Mouse (Mus musculus): ENCODE data around the gene Ptms.
"Not testable (repeated sequence)": the region's sequence is repeated elsewhere in the genome, so short reads cannot be mapped to it uniquely, and the experiment has no call there.

Ptms gene

GRCm38 (mm10) chr6:124904161-124904981 lies 15.5 kb downstream of the Ptms start:
- DNase-seq: peak; percentile 41 to 53

- DNase-seq: peak; percentile 98 to 99
Observed at GRCm38 (mm10) chr6:124903580-124904151, 16.2 kb downstream of the Ptms start.

- DNase-seq: no peak
Observed at GRCm38 (mm10) chr6:124901851-124902250, 18.1 kb downstream of the Ptms start.

DNA sequence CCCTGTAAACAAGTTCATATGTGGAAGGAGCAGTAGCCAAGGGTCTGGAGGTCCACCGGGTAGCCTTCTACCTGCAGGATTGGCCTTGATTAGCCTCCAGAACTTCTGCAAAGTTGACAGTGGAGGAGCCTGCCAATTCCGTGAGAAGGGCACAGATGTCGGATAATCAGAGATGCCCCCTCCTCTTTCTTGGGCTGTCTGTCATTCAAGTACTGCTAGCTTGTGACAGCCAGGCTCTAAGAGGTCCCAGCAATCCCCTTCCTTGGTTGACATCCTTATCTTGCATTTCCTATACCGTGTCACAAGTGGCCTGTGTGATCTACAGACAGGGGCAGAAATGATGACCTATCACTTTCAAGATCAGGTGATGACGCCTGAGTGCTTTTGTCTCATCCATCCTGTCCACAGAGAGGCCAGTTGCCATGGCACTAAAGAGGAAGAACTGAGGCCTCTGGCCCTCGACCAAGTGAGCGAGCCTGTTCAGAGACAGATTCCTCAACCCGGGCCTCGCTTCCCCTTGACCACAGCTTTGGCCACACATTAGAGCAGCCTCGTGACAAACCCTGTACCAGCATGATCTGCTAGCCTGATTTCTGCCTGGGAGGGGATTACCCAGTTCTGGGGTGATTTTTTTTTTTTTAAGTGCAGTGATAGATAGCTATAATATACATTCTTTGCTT lies 19.0 kb downstream of the Ptms start:
- DNase-seq: no peak

DNA sequence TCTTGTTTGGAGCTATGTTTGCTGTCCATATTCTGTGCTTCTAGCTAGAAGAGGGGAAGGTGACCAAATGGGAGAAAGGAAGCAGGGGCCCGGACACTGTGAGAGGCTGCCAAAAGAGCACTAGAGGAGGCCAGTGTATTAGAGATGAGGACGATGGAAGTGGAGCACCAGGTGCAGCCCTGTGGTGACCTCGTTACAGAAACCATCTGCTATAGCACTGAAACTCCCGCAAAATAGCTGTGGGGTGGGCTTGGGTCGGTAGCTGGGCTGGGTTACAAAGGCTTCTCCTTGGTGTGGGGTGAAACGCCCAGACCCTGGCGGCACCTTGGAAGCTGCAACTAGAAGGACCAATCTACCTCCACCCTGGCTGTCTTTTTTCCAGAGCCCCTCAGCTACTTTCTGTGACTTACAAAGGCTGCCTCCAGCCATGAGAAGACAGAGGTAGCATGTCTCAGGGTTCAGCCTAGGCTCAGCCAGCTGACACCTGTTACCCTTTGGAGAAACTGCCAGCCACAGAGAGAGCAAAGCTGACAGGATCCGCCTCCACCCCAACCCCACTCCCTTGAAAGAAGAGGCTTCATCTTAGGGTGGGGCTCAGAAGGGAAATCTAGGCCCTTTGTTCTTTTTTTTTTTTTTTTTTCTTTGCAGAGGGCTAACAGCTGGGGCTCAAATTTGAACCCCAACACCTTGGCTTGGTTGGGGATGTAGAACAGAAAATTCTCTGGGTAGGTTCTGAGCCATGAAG lies 19.7 kb downstream of the Ptms start:
- no peak for DNase-seq

GRCm38 (mm10) chr6:124898359-124898758 lies 21.5 kb downstream of the Ptms start:
- peak; percentile 53 to 63 for DNase-seq

GRCm38 (mm10) chr6:124894113-124894512 lies 25.8 kb downstream of the Ptms start:
- DNase-seq: not testable (repeated sequence)

DNA sequence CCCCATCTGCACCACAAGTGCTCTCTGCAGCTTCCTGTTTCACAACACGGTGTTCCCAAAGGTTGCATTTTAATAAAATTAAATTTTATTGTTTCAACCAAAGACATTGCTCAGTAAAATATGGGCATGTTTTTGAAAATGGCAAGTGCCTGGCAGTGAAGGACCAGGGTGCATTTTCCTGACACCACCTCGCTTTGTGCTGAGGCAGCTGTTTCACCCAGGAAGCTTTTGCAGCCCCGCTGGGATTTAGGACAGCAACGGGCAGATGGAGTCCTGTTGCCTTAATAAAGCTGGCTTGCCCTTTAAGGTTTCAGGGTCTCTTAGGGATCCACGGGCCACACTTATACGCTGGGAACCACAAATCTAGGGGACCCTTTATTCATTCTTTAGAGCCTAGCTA lies 28.9 kb downstream of the Ptms start:
- DNase-seq: no peak

DNA sequence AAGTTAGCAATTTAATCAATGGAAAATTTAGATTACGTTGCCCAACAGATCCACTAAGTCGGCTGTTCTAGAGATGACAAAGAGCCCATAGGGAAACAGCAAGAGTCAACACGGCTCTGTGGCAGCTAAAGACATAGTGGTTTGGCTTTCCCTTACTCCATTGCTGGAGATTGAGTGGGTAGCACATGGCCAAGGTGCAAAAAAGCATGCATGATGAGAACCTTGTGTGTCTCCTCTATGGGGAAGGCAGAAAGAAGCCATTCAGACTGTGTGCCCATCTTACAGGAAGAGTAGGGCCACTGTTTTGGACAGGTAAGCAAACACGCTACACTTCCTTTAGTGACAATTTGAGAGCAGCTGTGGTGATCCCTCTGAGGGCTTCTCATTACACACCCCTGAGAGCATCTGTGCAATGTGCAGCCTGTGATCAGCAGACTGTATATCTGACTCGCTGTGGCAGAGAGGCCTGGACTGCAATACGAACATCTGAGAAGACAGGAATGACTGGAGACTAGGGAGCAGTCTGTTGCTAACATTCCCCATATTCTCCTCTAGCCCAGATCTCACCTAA lies 31.3 kb downstream of the Ptms start:
- no peak for DNase-seq

DNA sequence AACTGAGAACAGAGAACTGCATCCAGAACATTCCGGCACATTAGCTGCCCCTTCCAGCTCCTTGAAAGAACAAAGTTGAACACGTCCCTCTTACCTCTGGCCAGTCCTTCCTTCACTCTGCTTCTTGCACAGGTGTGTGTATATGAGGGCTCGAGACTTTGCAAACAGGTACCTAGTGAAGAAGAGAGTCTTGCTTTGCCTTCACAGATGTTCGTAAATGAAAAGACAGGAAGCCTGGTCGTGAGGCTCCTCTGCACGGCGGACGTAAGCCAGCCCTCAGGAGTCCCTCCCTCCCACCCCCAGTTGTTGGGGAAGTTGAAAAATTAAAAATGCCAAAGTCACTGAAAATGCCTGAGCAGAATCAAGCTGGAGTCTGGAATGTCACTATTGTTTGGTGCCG lies 31.9 kb downstream of the Ptms start, which contains the start of gene Cd4:
Cd4 (minus strand) TSS at position 236 of the 400 bp plus-strand sequence.
- no peak for DNase-seq

- no peak for DNase-seq
Observed at GRCm38 (mm10) chr6:124885956-124886381, 33.9 kb downstream of the Ptms start.

- no peak for DNase-seq
Observed at GRCm38 (mm10) chr6:124884714-124885500, 35.0 kb downstream of the Ptms start.

- DNase-seq: no peak
Observed at GRCm38 (mm10) chr6:124883351-124883750, 36.6 kb downstream of the Ptms start.

- no peak for DNase-seq
Observed at GRCm38 (mm10) chr6:124881821-124882220, 38.1 kb downstream of the Ptms start.

DNA sequence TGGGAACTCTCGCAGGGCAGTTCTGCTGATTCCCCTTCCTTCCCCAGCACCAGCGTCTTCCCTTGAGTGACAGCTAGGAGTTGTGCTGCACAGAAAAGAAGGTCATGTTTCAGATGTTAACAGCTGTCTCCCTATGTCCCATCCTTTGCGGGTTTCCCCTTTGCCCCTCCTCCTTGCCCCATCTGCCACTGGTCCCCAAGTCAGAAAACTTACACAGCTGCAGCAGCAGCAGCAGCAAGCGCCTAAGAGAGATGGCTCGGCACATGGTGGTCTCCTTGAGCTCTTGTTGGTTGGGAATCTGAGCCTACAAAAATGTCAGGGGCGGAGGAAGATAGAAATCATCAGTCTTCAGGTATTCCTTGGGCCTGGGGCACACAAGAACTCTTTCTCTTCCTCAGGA lies 40.5 kb downstream of the Ptms start:
- no peak for DNase-seq

DNA sequence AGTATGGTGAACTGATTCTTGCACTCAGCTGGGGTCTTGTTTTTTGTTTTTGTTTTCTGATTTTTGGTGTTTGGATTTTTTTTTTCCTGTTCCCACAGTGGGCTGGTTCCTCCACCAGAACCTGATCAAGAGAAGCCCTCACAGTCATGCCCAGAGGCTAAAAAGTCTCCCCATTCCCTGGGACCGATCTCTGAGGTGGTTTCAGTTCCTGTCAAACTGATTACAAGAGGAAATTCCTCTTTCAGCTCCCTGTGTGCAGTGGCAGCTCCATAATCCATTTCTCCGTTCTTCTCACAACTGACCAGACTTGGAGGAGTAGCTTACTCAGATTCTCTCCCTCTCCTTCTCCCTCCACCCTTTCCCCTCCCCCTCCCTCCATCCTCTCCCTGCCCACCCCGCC lies 45.6 kb downstream of the Ptms start:
- DNase-seq: no peak

DNA sequence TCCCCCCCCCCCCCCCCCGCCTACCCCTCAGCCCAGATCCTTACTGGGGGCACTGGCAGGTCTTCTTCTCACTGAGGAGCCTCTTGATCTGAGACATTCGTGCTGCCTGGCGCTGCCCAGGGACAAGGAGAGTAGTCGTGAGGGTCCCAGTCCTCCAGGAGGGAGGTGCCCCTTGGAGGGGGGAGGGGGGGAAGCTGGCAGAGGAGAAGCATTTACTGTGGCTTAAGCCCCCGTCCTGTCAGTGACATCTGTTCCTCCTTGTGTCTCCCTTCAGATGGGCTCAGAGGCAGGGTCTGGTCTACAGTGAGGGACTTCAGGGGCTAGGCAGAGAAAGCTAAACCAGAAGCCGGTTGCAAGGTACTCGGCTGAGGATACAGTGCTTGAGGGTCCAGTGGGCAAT lies 53.3 kb downstream of the Ptms start:
- no peak for DNase-seq

DNA sequence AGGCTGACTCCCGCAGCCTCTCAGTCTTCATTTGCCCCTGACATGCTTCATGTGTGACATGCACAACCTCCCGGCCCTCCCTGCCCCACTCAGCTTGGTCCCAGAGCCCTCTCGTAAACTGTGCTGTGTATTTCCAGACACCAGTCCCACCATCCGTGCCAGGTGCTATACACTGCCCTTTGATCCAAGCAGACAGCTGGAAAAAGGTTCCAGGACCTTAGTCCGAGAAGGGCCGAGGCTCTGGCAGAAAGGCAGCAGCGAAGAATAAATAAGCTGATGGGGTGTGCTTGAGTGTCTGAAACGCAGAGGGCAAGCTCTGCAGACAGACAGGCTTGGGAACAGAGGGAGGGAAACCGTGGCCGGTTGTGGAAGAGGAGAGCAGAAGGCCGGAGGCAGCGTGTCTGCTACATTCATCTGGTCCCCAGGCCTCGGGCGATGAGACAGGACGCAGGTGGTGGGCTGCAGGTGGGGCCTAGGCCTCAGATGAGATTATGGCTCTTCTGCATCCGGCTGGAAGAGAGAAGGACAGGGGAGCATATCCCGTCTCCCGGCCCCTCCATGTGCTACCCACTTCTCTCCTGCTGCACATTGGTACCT lies 54.0 kb downstream of the Ptms start:
- DNase-seq: no peak

Measured in B cell, adult 2 months (primary cell).